Mouse (Mus musculus) left cerebral cortex, adult 11 months (tissue): ENCODE results near the gene Plcb4.
A peak's percentile ranks its signal among the peaks of the same experiment; 100 is the strongest.

Source experiments
- DNase-seq: peaks from one replicate; pipeline ENCODE4 v3.0.0; 2022; ENCODE audit warnings: low spot score

Gene Plcb4

GRCm38 (mm10) chr2:135856826-135857225, 198.0 kb downstream of the Plcb4 start:
- no peak for DNase-seq

GRCm38 (mm10) chr2:135861531-135862488, 203.0 kb downstream of the Plcb4 start:
- peak; percentile 25 for DNase-seq

GRCm38 (mm10) chr2:135862489-135863390, 203.9 kb downstream of the Plcb4 start:
- no peak for DNase-seq

GRCm38 (mm10) chr2:135863391-135864076, 204.7 kb downstream of the Plcb4 start:
- no peak for DNase-seq

GRCm38 (mm10) chr2:135866421-135866820, 207.6 kb downstream of the Plcb4 start:
- DNase-seq = no peak

- DNase-seq = no peak
Measured at GRCm38 (mm10) chr2:135866838-135867237, 208.0 kb downstream of the Plcb4 start.

- no peak for DNase-seq
Measured at GRCm38 (mm10) chr2:135869637-135870036, 210.8 kb downstream of the Plcb4 start.

- no peak for DNase-seq
Measured at GRCm38 (mm10) chr2:135873146-135873545, 214.3 kb downstream of the Plcb4 start.

GRCm38 (mm10) chr2:135873761-135874160, 214.9 kb downstream of the Plcb4 start:
- no peak for DNase-seq

GRCm38 (mm10) chr2:135875549-135875948, 216.7 kb downstream of the Plcb4 start:
- peak; percentile 62 for DNase-seq

GRCm38 (mm10) chr2:135879356-135879755, 220.5 kb downstream of the Plcb4 start:
- no peak for DNase-seq

GRCm38 (mm10) chr2:135880269-135880760, 221.5 kb downstream of the Plcb4 start:
- DNase-seq = no peak

- no peak for DNase-seq
Measured at GRCm38 (mm10) chr2:135883359-135883758, 224.5 kb downstream of the Plcb4 start.

- DNase-seq = no peak
Measured at GRCm38 (mm10) chr2:135884534-135885180, 225.8 kb downstream of the Plcb4 start.

- no peak for DNase-seq
Measured at GRCm38 (mm10) chr2:135885607-135886006, 226.8 kb downstream of the Plcb4 start.

- DNase-seq = no peak
Measured at GRCm38 (mm10) chr2:135886081-135886679, 227.4 kb downstream of the Plcb4 start.

GRCm38 (mm10) chr2:135887805-135888204, 229.0 kb downstream of the Plcb4 start:
- DNase-seq = no peak

- DNase-seq = no peak
Measured at GRCm38 (mm10) chr2:135888206-135888605, 229.4 kb downstream of the Plcb4 start.

- DNase-seq = no peak
Measured at GRCm38 (mm10) chr2:135888767-135889166, 230.0 kb downstream of the Plcb4 start.

GRCm38 (mm10) chr2:135890083-135890482, 231.3 kb downstream of the Plcb4 start:
- DNase-seq = no peak

- DNase-seq = no peak
Measured at GRCm38 (mm10) chr2:135891097-135891496, 232.3 kb downstream of the Plcb4 start.
